Mouse (Mus musculus): ENCODE results near the gene Pkm. TPM values are rescaled to one million over a fixed set of nuclear protein-coding genes. Genes with fewer than 3 reads are reported as not detected.
A peak's percentile ranks its signal among the peaks of the same experiment; 100 is the strongest.

Gene Pkm
- 1,000 to 10,000 TPM; 1,566 to 1,695 TPM for total RNA-seq (2021)
- long read RNA-seq, experiment 1, transcript Pkm-202 (11 exons, 2,041 nt), result major isoform, 2,333 of 3,000 reads
- long read RNA-seq, experiment 1, transcript Pkm-201 (11 exons, 2,432 nt), result minor isoform, 334 of 3,000 reads
- long read RNA-seq, experiment 1, partial matches to known transcripts, result 191 of 3,000 reads
- long read RNA-seq, experiment 1, other reads (novel, unspliced or antisense), result 142 of 3,000 reads
- long read RNA-seq, experiment 2, transcript Pkm-201 (11 exons, 2,432 nt), result minor isoform, 463 of 3,904 reads
- long read RNA-seq, experiment 2, transcript Pkm-202 (11 exons, 2,041 nt), result major isoform, 3,022 of 3,904 reads
- long read RNA-seq, experiment 2, partial matches to known transcripts, result 247 of 3,904 reads
- long read RNA-seq, experiment 2, other reads (novel, unspliced or antisense), result 172 of 3,904 reads

DNA sequence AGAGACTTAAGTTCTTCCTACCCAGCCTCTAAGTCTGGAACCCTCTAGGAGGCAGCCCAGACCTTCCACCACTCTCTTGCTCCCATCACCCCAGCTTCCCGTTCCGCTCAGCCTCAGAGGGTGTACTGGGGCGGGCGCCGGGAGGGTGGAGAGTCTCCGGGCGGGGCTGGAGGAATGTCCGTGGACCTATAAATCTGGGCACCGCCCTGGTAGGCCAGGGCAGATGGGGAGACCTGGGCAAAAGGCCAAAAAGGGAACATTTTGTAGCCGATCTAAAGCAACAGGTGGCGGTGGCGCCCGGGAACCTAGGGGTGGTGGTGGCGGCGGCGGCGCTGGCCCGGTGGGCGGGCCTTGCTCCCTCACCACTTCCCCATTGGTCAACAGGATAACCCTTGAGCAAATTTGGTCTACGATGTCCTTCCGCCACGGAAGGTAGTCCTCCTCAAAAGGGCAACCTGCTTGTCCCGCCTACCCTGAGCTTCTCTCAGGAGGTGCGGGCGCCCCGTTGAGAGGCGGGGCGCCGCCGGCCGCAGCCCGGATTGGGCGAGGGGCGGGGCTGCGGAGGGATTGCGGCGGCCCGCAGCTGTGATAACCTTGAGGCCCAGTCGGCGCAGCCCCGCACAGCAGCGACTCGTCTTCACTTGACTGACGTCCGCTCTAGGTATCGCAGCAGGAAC is at the start of gene Pkm:
TSS of gene Pkm (plus strand) at position 411 of the 677 bp plus-strand sequence.
- peak; percentile 76 to 93 for DNase-seq (ENCODE audit: low spot score in 2 of 2)

DNA sequence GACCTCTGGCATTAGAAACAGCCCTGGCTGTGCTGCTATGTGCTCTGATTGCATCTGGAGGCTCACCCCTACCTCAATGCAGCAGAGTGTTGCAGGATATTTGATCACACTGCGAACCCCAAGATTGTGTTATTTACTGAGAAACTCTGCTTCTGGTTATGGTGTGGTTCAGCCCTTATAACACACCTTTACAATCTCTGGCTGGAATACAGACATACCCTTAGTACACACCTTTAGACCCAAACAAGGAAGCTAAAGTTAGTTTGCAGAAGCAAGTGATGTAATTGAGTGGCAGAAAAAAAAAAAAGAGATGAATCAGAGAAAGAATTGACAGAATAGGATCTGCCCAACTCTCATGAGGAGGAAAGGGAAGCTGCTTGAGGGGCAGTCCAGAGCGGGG is 45.2 kb upstream of the Pkm start:
- DNase-seq (ENCODE audit: low spot score in 2 of 2), result no peak

DNA sequence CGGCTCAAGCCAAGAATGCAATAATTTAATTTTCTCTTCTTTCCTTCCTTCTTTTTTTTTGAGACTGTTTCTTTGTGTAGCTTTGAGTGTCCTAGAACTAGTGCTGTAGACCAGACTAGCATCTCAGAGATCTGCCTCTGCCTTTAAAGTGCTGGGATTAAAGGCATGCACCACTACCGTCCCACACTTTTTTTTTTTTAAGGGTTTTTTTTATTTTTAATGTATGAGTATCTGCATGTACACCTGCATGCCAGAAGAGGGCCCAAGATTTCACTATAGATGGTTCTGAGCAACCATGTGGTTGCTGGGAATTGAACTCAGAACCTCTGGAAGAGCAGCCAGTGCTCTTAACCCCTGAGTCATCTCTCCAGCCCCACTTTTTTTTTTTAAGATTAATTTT is 40.4 kb upstream of the Pkm start:
- DNase-seq (ENCODE audit: low spot score in 2 of 2), result no peak

DNA sequence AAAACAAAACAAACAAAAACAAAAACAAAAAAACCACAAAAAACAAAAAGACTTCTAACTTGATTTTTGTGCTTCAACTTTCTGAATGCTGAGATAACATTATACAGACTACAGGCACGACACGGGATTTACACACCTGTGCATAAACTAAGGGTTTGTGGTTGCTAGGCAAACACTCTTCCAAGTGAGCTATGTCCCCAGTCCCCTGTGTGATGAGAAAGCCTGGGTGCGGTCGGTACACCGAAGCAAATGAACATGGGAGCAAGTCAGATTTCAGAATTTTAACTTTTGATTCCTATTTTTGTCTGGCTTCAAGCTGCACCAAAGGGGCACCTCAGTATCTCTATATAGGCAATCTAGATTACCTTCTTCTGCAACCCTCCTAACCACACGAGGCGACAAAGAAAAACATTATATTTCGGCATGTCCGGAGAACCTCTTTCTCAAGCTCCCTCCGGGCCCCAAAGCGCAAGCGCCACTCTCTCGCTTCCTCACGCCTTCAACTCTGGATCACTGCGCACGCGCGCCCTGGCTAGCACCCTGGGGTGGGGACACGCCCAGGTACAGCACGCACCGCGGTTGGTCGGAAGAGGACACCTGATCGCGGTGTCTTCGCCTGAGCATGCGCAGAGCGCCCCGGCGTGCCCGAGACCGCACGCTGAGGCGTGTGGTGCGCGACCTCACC is 39.4 kb upstream of the Pkm start, which contains the start of gene Parp6:
TSS of gene Parp6 (plus strand) at position 663 of the 685 bp plus-strand sequence.
- peak; percentile 100 for DNase-seq (ENCODE audit: low spot score in 2 of 2)

DNA sequence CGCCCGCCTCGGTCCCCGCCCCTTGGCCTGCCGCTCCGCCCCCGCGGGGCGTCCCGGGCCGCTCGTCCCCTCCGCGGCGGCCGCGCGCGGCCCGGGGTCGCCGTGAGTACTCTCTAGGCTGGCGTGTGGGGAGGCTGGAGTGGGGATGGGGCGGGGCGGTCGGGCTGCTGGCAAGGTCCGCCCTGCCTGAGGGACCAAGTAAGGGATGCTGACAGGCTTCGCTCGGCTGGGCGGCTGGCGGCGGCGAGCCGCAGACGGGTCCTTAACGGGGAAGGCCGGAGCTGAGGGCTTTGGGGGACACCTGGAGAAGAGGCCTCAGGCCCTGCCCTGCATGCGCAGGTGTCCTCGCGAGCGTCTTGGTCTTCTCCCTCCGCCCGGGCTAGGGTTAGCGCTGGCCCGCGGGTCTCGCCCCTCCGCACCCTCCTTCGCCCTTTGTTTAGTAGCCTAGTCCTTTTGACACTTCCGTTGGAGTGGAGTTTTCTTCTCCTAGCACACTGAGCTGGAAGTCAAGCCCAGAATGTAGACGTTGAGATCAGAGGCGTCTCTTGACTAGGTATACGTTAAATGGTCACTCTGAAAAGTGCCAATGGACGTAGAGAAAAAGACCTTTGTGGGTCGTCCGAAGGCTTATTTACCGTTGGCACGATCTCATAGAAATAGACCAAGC is 38.7 kb upstream of the Pkm start:
- DNase-seq (ENCODE audit: low spot score in 2 of 2), result no peak

DNA sequence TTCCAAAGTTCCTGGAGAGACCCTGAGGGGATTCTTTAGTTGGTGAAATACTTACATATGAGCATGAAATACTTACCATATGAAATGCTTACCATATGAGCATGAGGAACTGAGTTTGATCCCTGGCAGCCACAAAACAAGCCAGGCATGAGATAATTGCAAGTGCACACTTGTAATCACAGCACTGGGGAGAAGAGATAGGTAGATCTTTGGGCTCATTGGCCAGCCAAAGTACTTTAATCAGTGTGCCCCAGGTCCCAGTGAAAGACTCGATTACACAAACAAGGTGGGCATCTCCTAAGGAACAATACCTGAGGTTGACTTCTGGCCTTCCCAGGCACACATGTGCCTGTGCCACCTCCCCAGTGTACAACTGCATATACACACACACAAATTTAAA is 17.8 kb upstream of the Pkm start:
- DNase-seq (ENCODE audit: low spot score in 2 of 2), result no peak

DNA sequence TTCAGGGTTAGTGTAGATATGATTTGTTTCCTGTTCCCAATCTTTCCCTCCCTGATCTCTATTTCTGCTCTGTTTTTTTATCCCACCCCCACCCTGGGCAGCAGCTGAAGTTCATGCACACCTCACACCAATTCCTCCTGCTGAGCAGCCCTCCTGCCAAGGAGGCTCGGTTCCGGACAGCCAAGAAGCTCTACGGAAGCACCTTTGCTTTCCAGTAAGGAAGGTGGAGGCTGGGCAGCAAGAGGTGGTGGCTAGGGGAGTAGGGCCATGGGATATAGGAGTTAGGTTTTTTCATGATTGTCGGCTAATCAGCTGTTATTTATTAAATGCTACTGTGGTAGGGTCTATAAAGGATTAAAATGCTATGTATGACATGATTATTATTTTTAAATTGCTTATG is 16.2 kb upstream of the Pkm start:
- DNase-seq (ENCODE audit: low spot score in 2 of 2), result no peak

DNA sequence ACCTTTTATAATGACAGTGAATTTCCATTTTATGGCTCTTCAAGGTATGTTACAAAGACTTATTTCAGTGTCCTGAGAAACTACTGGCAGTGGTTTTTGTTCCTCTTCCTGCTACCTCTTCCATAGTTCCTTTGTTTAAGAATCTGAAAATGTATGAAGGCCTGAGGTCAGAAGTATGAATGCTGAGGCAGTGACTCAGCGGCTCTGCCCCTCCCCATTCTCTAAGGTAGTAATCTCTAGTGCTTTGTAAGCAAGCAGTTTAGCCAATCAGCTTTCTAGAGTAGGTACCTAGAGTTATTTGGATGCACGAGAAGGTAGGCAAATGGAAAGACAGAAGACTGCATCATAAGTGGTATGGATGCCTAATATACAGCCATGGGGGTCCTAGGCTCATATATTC is 14.8 kb upstream of the Pkm start:
- DNase-seq (ENCODE audit: low spot score in 2 of 2), result no peak

DNA sequence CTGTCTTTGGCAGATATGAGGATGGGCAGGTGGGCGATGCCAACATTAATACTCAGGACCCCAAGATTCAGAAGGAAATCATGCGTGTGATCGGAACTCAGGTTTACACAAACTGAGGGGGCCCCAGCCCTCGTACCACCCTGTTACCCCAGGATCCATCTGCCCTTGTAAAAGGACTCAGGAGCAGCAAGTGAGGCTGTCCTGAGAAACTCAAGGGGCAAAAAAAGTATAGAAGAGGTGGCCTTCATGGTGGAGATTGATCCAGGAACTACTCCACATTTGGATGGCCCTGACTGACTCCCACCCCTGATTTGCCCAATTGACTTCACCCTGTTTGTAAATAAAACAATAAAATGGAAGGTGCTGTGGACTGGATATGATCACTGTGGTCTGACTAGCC is 6.3 kb upstream of the Pkm start:
- DNase-seq (ENCODE audit: low spot score in 2 of 2), result no peak

DNA sequence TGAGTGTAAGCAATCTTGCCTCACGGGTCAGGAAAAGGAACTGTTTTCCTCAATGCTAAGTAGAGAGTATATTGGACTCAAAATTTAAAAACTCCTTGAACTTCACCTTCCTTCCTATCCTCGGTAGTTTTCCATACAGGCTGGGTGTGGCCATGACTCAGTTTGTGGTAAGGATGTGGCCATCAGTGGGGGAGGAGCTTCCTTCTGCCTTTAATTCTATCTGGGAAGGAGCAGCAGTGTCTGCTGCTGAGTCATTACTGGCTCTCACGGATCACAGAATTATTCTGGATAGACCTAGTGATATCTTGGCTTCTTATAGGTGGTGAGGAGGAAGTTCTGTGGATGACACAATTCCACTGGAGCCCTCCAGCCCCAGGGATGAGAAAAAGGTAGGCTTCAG is 2.8 kb upstream of the Pkm start:
- DNase-seq (ENCODE audit: low spot score in 2 of 2), result no peak

DNA sequence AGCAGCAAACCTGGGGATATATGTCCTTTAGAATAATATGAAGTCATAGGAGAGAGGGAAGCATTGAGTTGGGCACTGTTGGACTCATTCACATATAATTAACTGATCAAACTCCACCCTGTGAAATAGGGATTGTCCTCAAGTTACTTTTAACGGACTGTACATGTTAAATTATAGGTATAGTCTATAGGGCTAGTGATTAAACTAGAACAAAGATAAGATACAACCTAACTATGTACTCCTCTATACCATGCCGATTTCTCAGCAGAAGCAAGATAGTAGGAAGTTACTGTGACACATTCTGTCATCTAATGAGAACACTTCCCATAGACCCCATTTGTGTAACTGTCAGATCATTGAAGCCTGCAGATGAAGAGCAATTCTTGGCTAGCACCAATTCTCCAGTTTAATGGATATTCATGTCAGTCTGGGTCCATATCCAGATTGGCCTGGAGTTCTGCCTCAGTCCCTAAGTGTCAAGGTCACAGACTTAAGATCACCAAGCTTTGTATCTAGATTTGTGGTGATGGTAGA is 1.7 kb upstream of the Pkm start:
- DNase-seq (ENCODE audit: low spot score in 2 of 2), result no peak

DNA sequence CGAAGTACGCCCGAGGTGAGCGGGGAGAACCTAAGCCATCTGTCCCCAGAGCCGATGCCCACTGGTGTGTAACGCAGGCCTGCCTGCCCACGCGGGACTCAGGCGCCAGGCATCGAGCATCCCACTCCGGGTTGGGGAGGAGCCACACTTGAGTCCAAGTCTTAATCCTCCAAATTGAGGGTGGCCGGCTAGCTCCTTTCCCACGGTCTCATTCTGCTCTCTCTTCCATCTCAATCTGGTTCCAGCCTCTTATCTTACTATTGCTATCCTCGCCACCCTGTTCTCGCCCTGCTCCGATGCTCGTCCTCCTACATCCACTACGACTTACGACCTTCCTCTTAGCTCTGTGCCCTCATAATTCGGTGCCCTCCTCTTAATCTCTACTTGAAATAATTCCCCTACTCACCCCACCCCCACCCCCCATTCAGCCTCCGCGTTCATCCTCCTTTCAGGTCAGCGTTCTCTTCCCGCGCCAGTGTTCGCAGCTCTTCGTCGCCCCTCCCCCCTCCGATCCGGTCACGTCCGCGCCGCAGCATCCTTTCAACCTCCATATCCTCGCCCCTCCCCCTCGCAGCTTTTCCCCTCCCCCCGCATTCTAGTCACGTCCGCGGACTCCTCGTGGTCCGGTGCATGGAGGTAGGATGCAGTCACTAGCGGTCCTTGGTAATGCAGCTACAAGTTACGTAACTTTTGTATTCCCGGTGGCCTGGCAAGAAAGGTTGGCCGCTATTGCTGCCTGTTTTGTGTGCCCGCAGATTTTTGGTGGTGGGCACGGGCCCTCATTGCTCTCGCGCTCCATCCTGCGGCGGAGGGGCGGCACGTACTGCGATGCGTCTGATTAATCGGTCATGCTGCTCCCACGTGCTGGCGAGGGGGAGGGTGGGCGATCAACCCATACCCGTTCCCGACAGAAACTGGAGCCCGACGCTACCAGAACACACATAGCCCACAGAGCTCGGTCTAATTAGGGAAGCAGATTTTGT is 758 bp downstream of the Pkm start:
- DNase-seq (ENCODE audit: low spot score in 2 of 2), result peak; percentile 54 to 74

DNA sequence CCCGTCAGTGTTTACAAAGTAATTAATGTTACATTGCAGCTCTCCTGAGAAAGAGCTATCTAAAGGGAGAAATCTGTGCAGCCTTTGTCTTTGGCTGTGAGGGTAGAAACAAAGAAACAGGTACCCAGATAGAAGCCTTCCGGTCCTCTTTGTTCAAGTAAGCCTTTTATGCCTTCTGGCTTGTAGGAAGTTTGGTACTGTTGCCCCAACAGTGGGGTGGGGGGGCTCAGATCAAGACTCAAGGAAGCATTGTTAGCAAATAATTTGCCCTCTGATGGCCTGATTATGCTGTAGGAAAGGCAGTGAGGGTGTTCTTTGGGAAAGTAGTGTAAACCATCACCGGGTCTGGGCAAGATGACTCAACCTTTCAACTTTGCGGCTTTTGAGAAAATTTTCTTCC is 2.0 kb downstream of the Pkm start:
- no peak for DNase-seq (ENCODE audit: low spot score in 2 of 2)

DNA sequence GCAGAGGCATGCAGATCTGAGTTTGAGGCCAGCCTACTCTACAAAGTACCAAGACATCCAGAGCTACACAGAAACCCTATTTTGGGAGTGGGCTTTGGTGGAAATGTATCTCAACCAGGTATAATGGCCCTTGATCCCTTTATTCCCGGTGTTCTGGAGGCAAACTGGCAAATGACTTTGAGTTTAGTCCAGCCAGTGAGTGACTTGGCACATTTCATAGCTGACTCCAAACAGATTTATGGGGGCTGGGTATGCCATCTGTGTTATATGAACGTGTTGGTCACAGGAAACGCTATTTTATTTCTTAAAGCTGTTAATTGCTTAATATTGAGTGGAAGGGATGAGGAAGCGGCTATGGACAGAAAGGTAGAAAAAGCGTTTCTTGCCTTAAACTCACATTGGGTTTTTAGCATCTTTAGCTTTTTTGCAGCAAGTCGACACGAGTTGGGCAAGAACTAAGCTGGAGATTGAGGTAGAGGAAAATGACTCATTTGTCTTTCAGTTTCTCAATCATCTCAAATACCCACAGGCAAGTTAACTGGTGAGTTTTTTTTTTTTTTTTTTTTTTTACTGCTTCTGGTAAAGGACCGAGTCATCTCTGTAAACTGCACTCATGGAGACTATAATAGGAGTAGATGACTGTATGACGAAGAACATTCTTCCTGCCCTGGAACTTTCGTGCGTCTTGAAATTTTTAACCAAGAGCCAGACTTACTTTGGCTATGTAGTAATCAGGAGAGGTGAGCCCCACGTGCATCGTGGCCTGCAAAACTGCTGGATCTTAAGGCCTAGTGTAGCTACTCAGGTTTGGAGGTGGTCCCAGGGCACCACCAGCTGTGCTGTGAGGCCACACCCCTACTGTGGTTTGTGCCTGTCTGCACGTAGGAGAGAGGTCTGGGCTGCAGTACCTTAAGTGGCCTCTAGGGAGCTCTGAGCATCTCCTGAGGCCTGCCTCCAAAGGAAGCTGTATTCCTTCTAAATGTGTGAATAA is 3.2 kb downstream of the Pkm start:
- peak; percentile 68 to 86 for DNase-seq (ENCODE audit: low spot score in 2 of 2)

DNA sequence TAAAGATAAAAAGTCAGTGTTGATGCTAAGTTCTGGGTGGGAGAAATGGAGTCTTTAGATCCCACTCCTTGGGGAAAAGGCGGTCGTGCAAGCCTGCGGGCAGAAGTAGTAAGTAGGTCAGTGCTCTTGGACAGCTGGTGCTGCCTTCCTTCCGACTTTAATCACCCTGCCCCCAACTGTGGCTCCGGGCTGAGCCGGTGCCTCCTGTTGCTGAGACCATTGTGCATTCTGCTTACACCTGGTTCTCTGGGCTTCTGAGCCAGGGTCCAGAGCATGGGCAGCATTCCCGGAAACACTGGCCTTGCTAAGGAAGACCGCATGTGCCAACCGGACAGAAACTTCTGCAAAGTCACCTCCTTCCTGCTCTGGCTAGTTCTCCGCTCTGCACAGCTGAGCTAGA is 4.3 kb downstream of the Pkm start:
- DNase-seq (ENCODE audit: low spot score in 2 of 2), result peak in 1 of 2 experiments; percentile 59

DNA sequence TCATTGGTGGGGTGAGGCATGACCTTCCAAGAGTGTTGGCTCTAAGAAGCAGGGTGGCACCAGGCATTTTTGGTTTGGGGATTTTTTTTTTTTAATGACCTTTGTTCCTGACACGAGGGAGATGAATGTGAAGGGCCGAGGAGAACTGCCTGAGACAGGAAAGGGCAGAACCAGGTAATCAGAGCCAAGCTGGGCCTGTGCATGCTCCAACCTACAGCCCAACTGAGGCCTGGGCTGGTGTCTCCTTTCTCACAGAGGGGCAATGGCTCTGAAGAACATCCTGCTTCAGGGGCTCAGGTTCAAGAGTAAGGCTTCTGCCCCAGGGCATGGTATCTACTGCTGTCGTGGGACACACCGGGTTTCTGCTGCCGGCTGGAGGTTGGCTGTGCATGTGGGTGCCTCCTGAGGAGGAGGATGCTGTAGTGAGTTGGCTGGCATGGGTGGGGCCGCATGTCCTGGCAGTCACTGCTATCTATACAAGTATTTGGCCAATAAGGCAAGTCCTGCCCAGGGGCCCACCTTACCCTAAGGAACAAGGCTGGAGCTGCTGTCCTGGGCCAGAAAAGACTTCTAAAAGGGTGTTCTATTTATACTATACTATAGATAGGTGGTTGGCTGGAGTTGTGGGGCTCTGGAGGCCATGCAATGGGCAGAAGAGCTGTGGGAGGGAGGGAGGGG is 5.3 kb downstream of the Pkm start:
- DNase-seq (ENCODE audit: low spot score in 2 of 2), result no peak

DNA sequence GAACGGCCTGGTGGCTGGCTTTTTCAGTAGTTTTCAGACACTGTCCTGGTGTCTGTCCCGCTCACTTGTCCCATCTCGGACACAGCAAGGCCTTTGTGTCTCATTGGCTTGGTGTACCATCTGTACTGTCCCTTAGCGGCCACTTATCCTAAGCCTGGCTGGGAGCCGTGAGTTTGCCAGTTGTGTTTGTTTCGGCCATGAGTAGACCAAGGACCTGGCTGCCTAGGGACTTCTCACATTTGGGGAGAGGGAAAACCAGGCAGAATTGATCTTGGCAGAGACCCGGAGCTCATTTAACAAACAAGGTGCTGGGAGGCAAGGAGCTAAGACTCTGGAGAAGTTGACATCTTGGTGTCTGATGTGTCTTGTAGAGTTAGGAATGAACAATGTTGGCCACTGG is 7.1 kb downstream of the Pkm start:
- no peak for DNase-seq (ENCODE audit: low spot score in 2 of 2)

DNA sequence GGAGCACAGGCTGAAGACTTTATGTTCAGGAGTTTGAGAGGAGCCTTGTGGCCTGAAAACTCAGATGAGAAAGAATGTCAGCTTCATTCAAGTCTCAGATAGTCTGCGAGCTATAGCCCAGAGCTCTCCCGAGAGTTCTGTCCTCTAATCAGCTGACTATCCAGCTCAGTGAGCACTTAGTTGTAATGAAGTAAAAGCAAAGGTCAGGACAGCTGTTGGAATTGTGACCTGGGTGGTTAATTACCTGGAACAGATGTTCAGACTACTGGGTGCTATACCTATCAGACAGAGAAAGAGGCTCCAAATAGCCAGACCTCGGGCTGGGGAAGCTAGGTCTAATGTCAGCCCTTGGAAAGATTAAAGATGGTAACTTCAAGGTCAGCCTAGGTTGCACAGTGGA is 7.8 kb downstream of the Pkm start:
- no peak for DNase-seq (ENCODE audit: low spot score in 2 of 2)
